Mouse (Mus musculus): ENCODE results near the gene Rgs14.

- TF ChIP-seq POLR2A (IDR thresholded peaks at IDR 0.05; ENCODE audit: control insufficient read depth in 1 of 2, insufficient read depth in 1 of 2, low read depth in 1 of 2, low read length in 2 of 2, poor library complexity in 1 of 2) (no peak), EP300 (IDR thresholded peaks at IDR 0.05; ENCODE audit: low read depth in 1 of 2, low read length in 2 of 2) (no peak)
Observed at GRCm38 (mm10) chr13:55342469-55342868, 27.1 kb upstream of the Rgs14 start.
